Mouse (Mus musculus): ENCODE results near the gene Elof1. TPM values are rescaled to one million over a fixed set of nuclear protein-coding genes. Genes with fewer than 3 reads are reported as not detected.
"Not testable (repeated sequence)": the region's sequence is repeated elsewhere in the genome, so short reads cannot be mapped to it uniquely, and the experiment has no call there.

Gene Elof1
- polyA plus RNA-seq, 1 experiment from 2014 or later, result 99.4 TPM

GRCm38 (mm10) chr9:22161299-22161698 is 44.3 kb upstream of the Elof1 start:
- Histone ChIP-seq H3K4me1 (replicated peaks; ENCODE audit: control insufficient read depth, insufficient read depth, low read length) (no peaks in the 10 kb centered on the region; the same call in 1 of the 2 replicates), H3K27ac (ENCODE audit: low read depth, low read length) (peak overlapping the region; percentile 76), H3K4me2 (replicated peaks; ENCODE audit: low read depth) (0 out of 2 replicates have a peak overlapping the region, but pooled peaks have one; percentile 18), H3K27me3 (replicated peaks; ENCODE audit: control insufficient read depth, insufficient read depth, low read length) (no peaks in the 10 kb centered on the region), H3K36me3 (ENCODE audit: control insufficient read depth, insufficient read depth) (peaks cover 8% of the 10 kb centered on the region; the same call in 1 of the 2 replicates), H3K9me3 (ENCODE audit: control insufficient read depth) (no peaks in the 10 kb centered on the region), H3K9ac (ENCODE audit: low read depth, low read length) (no peak overlapping the region), H3K4me3 (ENCODE audit: low read depth, low read length) (no peak overlapping the region)
- WGBS, result 35% methylated on average over 6 of the region's 6 CpGs
- ATAC-seq, result no peak
- TF ChIP-seq CTCF (IDR thresholded peaks at IDR 0.05; ENCODE audit: low read depth), result no peak

GRCm38 (mm10) chr9:22157516-22158265 is 40.7 kb upstream of the Elof1 start:
- H3K4me2 ChIP-seq (replicated peaks; ENCODE audit: low read depth), result peak overlapping the region; percentile 83
- H3K27ac ChIP-seq (ENCODE audit: low read depth, low read length), result no peak overlapping the region
- peaks cover 8% of the 10 kb centered on the region; the same call in 1 of the 2 replicates for H3K36me3 ChIP-seq (ENCODE audit: control insufficient read depth, insufficient read depth)
- peak overlapping the region; percentile 83 for H3K9ac ChIP-seq (ENCODE audit: low read depth, low read length)
- peak overlapping the region; percentile 69 for H3K4me3 ChIP-seq (ENCODE audit: low read depth, low read length)
- H3K4me1 ChIP-seq (replicated peaks; ENCODE audit: control insufficient read depth, insufficient read depth, low read length), result no peaks in the 10 kb centered on the region; the same call in 1 of the 2 replicates
- ATAC-seq, result no peak
- H3K9me3 ChIP-seq (ENCODE audit: control insufficient read depth), result no peaks in the 10 kb centered on the region
- no peaks in the 10 kb centered on the region for H3K27me3 ChIP-seq (replicated peaks; ENCODE audit: control insufficient read depth, insufficient read depth, low read length)
- WGBS, result 71% methylated on average over 34 of the region's 34 CpGs
- no peak for TF ChIP-seq CTCF (IDR thresholded peaks at IDR 0.05; ENCODE audit: low read depth)

- peak within 1 kb of the TSS; percentile 83 for H3K4me2 ChIP-seq (replicated peaks; ENCODE audit: low read depth)
- peak within 1 kb of the TSS; percentile 69 for H3K4me3 ChIP-seq (ENCODE audit: low read depth, low read length)
- WGBS, result 2% methylated on average over 63 of the region's 65 CpGs
- H3K27ac ChIP-seq (ENCODE audit: low read depth, low read length), result peak within 1 kb of the TSS; percentile 69
- peak within 1 kb of the TSS; percentile 83 for H3K9ac ChIP-seq (ENCODE audit: low read depth, low read length)
- peak; percentile 95 for ATAC-seq
- no peaks in the 10 kb centered on the region; the same call in 1 of the 2 replicates for H3K4me1 ChIP-seq (replicated peaks; ENCODE audit: control insufficient read depth, insufficient read depth, low read length)
- no peaks in the 10 kb centered on the region for H3K9me3 ChIP-seq (ENCODE audit: control insufficient read depth)
- H3K36me3 ChIP-seq (ENCODE audit: control insufficient read depth, insufficient read depth), result peaks cover 8% of the 10 kb centered on the region; the same call in 1 of the 2 replicates
- H3K27me3 ChIP-seq (replicated peaks; ENCODE audit: control insufficient read depth, insufficient read depth, low read length), result no peaks in the 10 kb centered on the region
- peak; percentile 56 for TF ChIP-seq CTCF (IDR thresholded peaks at IDR 0.05; ENCODE audit: low read depth)
Measured at GRCm38 (mm10) chr9:22156497-22157245, 39.7 kb upstream of the Elof1 start, which contains the start of gene Pigyl. Pigyl (plus strand) TSS chr9:22156846.

DNA sequence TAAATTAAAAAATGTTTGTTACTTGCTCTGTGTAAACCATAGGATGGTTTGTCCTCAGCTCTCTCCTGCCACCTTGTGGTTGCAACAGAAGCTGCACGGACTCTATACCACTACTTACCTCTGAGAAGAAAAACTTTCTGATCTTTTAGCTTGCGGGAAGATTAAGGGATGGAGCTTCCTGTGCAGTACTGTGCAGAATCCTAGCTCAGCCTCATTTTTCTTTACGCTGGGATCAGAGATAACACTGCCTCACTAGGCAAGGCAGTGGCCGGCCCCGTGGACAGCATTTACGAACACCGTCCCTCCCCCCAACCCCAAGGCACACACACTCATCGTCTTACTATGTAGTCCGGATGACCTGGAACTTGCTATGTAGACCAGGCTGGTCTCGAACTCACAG is 38.6 kb upstream of the Elof1 start:
- Histone ChIP-seq H3K27ac (ENCODE audit: low read depth, low read length) (no peak overlapping the region), H3K4me1 (replicated peaks; ENCODE audit: control insufficient read depth, insufficient read depth, low read length) (no peaks in the 10 kb centered on the region; the same call in 1 of the 2 replicates), H3K27me3 (replicated peaks; ENCODE audit: control insufficient read depth, insufficient read depth, low read length) (no peaks in the 10 kb centered on the region), H3K4me3 (ENCODE audit: low read depth, low read length) (no peak overlapping the region), H3K9me3 (ENCODE audit: control insufficient read depth) (no peaks in the 10 kb centered on the region), H3K4me2 (replicated peaks; ENCODE audit: low read depth) (peak overlapping the region; percentile 47), H3K36me3 (ENCODE audit: control insufficient read depth, insufficient read depth) (peaks cover 8% of the 10 kb centered on the region; the same call in 1 of the 2 replicates), H3K9ac (ENCODE audit: low read depth, low read length) (no peak overlapping the region)
- peak; percentile 87 for TF ChIP-seq CTCF (IDR thresholded peaks at IDR 0.05; ENCODE audit: low read depth)
- 21% methylated on average over 10 of the region's 10 CpGs for WGBS
- ATAC-seq, result peak; percentile 26; the same call in 1 of the 2 replicates

DNA sequence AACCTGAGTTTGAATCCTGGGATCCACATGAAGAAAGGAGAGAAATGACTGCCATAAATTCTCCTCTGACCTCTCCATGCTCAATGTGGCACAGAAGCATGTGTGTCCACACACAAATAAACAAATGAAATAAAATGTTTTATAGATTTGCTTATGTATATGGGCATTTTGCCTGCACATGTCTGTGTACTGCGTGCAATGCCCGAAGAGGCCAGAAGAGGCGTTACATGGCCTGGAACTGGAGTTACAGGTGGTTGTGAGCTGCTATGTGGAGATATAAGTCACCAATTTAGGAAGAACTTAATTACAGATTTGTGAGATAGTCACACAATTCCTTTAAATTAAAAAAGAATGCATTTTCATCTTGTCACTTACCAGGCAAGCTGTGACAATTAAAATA is 36.8 kb upstream of the Elof1 start:
- H3K36me3 ChIP-seq (ENCODE audit: control insufficient read depth, insufficient read depth), result peaks cover 7% of the 10 kb centered on the region; the same call in 1 of the 2 replicates
- no peak for ATAC-seq
- H3K27ac ChIP-seq (ENCODE audit: low read depth, low read length), result no peak overlapping the region
- H3K4me2 ChIP-seq (replicated peaks; ENCODE audit: low read depth), result no peak overlapping the region
- H3K9me3 ChIP-seq (ENCODE audit: control insufficient read depth), result no peaks in the 10 kb centered on the region
- no peaks in the 10 kb centered on the region for H3K27me3 ChIP-seq (replicated peaks; ENCODE audit: control insufficient read depth, insufficient read depth, low read length)
- H3K9ac ChIP-seq (ENCODE audit: low read depth, low read length), result no peak overlapping the region
- no peaks in the 10 kb centered on the region; the same call in 1 of the 2 replicates for H3K4me1 ChIP-seq (replicated peaks; ENCODE audit: control insufficient read depth, insufficient read depth, low read length)
- H3K4me3 ChIP-seq (ENCODE audit: low read depth, low read length), result no peak overlapping the region
- TF ChIP-seq CTCF (IDR thresholded peaks at IDR 0.05; ENCODE audit: low read depth), result no peak; the same call in 1 of the 2 replicates
- 84% methylated on average over 3 of the region's 3 CpGs for WGBS

DNA sequence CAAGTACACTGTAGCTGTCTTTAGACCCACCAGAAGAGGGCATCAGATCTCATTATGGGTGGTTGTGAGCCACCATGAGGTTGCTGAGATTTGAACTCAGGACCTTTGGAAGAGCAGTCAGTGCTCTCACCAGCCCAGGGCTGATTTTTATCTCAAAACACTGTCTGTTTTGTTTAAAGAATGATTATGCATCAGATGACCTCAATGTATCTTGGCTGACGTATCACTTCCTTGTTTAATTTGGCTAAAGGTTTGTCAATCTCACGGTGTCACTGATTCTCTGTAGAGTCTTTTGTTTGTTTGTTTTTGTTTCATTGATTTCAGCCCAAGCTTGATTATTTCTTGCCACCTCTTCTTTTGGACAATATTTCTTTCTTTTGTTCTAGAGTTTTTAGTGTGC is 34.0 kb upstream of the Elof1 start:
- Histone ChIP-seq H3K4me3 (ENCODE audit: low read depth, low read length) (no peak overlapping the region), H3K9ac (ENCODE audit: low read depth, low read length) (no peak overlapping the region), H3K9me3 (ENCODE audit: control insufficient read depth) (no peaks in the 10 kb centered on the region), H3K27ac (ENCODE audit: low read depth, low read length) (peak overlapping the region; percentile 84), H3K36me3 (ENCODE audit: control insufficient read depth, insufficient read depth) (no peaks in the 10 kb centered on the region), H3K4me1 (replicated peaks; ENCODE audit: control insufficient read depth, insufficient read depth, low read length) (no peaks in the 10 kb centered on the region; the same call in 1 of the 2 replicates), H3K4me2 (replicated peaks; ENCODE audit: low read depth) (no peak overlapping the region), H3K27me3 (replicated peaks; ENCODE audit: control insufficient read depth, insufficient read depth, low read length) (no peaks in the 10 kb centered on the region)
- 44% methylated on average over 2 of the region's 2 CpGs for WGBS
- ATAC-seq, result no peak
- TF ChIP-seq CTCF (IDR thresholded peaks at IDR 0.05; ENCODE audit: low read depth), result peak; percentile 29; the same call in 1 of the 2 replicates

DNA sequence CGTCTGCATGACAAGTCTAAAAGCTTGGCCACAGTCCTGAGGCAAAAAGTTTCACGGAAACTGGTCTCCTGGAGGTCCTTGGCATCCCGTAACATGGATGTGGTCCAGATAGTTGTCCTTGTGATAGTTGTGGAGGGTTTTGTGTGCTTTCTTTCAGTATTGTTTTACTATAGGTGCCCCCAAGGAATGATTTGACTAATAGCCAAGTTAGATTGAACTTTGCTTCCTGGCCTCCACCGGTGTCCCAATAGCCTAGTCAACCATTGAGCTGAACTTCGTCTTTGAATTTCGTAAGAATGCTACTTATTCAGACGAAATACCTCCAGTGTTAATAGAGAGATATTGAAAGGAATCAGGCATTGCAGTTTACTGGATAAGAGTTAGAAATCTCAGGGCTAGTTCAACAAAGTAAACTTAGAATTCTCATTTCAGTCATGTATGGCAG is 33.3 kb upstream of the Elof1 start:
- not testable (repeated sequence) for H3K4me1 ChIP-seq (replicated peaks; ENCODE audit: control insufficient read depth, insufficient read depth, low read length)
- H3K4me2 ChIP-seq (replicated peaks; ENCODE audit: low read depth), result peak overlapping the region; percentile 43
- 55% methylated on average over 7 of the region's 7 CpGs for WGBS

More for the DNA sequence above, 33.3 kb upstream of the Elof1 start:
- not testable (repeated sequence) for H3K27me3 ChIP-seq (replicated peaks; ENCODE audit: control insufficient read depth, insufficient read depth, low read length); H3K36me3 ChIP-seq (ENCODE audit: control insufficient read depth, insufficient read depth); H3K4me3 ChIP-seq (ENCODE audit: low read depth, low read length); H3K9ac ChIP-seq (ENCODE audit: low read depth, low read length); H3K9me3 ChIP-seq (ENCODE audit: control insufficient read depth)
- peak overlapping the region; percentile 84 for H3K27ac ChIP-seq (ENCODE audit: low read depth, low read length)
- ATAC-seq, result peak; percentile 77

All from intestine, postnatal 0 days (tissue).